Mouse (Mus musculus) embryonic fibroblast, embryonic 13.5 days (primary cell): Measurements from ENCODE around the gene Srp54c.
"Not testable (repeated sequence)": the region's sequence is repeated elsewhere in the genome, so short reads cannot be mapped to it uniquely, and the experiment has no call there.

Experiments
- CTCF ChIP-seq: IDR thresholded peaks from 2 replicates; pipeline ENCODE4 v1.5.1; 2011; ENCODE audit warnings: mild to moderate bottlenecking, control low read depth, low read length, moderate library complexity, borderline replicate concordance; ENCODE audit not compliant: insufficient read depth
- POLR2A ChIP-seq: IDR thresholded peaks from 2 replicates; pipeline ENCODE4 v1.6.1; 2011; ENCODE audit warnings: low read depth, mild to moderate bottlenecking, control low read depth, low read length, moderate library complexity

GRCm38 (mm10) chr12:55263385-55263784 lies 33.4 kb downstream of the Srp54c start:
- not testable (repeated sequence) for TF ChIP-seq POLR2A, CTCF
